Mouse (Mus musculus) intestine, postnatal 0 days (tissue): ENCODE results near the gene Trip6. TPM values are rescaled to one million over a fixed set of nuclear protein-coding genes. Genes with fewer than 3 reads are reported as not detected.
A peak's percentile ranks its signal among the peaks of the same experiment; 100 is the strongest.

Experiments used
- ATAC-seq: fragments of 200-750 bp; cut with Nextera tagmentation; 2 replicates; pipeline ENCODE4 v1.8.0; 2017; ENCODE audit warnings: mild to moderate bottlenecking, moderate TSS enrichment, moderate library complexity
- H3K27ac ChIP-seq: fragments of 300-500 bp; sonication (generic); 2 replicates; pipeline ENCODE4 v1.5.1; 2014; ENCODE audit warnings: mild to moderate bottlenecking, low read depth, low read length, moderate library complexity
- H3K27me3 ChIP-seq: fragments of 300-500 bp; sonication (generic); replicated peaks from 2 replicates; pipeline ENCODE4 v1.6.1; 2014; ENCODE audit warnings: low read length, mixed read lengths; ENCODE audit not compliant: control insufficient read depth, insufficient read depth
- H3K36me3 ChIP-seq: fragments of 300-500 bp; sonication (generic); 2 replicates; pipeline ENCODE4 v1.6.1; 2014; ENCODE audit warnings: mild to moderate bottlenecking, moderate library complexity; ENCODE audit not compliant: control insufficient read depth, insufficient read depth
- H3K4me1 ChIP-seq: fragments of 300-500 bp; sonication (generic); replicated peaks from 2 replicates; pipeline ENCODE4 v1.6.1; 2014; ENCODE audit warnings: antibody characterized with exemption, low read length, mixed read lengths; ENCODE audit not compliant: control insufficient read depth, insufficient read depth
- H3K4me2 ChIP-seq: fragments of 300-500 bp; sonication (generic); replicated peaks from 2 replicates; pipeline ENCODE4 v1.6.1; 2014; ENCODE audit warnings: low read depth, mild to moderate bottlenecking, moderate library complexity
- H3K4me3 ChIP-seq: fragments of 300-500 bp; sonication (generic); 2 replicates; pipeline ENCODE4 v1.5.1; 2014; ENCODE audit warnings: low read depth, low read length
- H3K9ac ChIP-seq: fragments of 300-500 bp; sonication (generic); 2 replicates; pipeline ENCODE4 v1.6.1; 2014; ENCODE audit warnings: mild to moderate bottlenecking, low read depth, low read length
- H3K9me3 ChIP-seq: fragments of 300-500 bp; sonication (generic); 2 replicates; pipeline ENCODE4 v1.6.1; 2016; ENCODE audit warnings: mixed run types; ENCODE audit not compliant: control insufficient read depth
- CTCF ChIP-seq: sonication (generic); IDR thresholded peaks from 2 replicates; pipeline ENCODE4 v1.5.1; 2016; ENCODE audit warnings: low read depth, mild to moderate bottlenecking, control low read depth, antibody characterized with exemption, moderate library complexity
- WGBS: fragments of 180-500 bp; shearing (Covaris S2); extraction: QIAGEN DNeasy Blood & Tissue Kit; methylation state at CpG from one replicate; pipeline ENCODE4 v1.1.7; 2014; 5-methylcytosine and 5-hydroxymethylcytosine counted together
- polyA plus RNA-seq: library from polyadenylated mRNA; unstranded; fragments of >200 nt; fragmentation: Nextera tagmentation; extraction: Ambion mirVana; gene quantifications from 2 replicates; pipeline ENCODE4 v1.2.1, GENCODE M21; 2015

The Trip6 gene
- polyA plus RNA-seq, 1 experiment from 2014 or later = 24.8 TPM

DNA sequence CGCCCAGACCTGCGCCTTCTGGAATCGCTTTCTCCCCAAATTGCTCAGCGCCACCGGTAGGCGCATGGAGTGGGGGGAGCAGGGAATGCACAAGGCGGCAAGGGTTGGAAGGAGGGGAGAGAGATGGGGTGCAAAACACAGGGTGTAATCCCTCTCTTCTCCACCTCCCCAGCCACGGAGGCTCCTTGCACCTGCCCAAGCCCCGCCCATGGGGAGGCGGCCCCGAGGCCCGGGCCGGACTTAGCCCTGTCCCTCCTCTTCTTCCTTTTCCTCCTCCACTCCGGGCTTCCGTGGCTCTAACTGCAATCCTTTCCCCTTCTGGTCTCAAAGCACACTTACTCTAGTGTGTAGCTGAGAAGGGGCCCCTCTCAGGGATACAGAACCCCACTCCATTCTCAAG, 20.9 kb downstream of the Trip6 start:
- peak; percentile 26 for TF ChIP-seq CTCF

DNA sequence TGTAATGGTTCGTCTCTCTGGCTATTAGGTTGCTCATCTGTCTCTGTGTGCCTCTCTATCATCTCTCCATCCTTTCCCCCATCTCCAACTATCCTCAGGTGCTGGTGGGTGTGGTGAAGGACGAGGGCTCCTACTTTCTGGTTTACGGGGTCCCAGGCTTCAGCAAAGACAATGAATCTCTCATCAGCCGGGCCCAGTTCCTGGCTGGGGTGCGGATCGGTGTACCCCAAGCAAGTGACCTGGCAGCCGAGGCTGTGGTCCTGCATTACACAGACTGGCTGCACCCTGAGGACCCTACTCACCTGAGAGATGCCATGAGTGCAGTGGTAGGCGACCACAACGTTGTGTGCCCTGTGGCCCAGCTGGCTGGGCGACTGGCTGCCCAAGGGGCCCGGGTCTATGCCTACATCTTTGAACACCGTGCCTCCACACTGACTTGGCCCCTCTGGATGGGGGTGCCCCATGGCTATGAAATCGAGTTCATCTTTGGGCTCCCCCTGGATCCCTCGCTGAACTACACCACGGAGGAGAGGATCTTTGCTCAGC, 22.8 kb downstream of the Trip6 start:
- no peak overlapping the region for H3K9ac ChIP-seq
- H3K4me1 ChIP-seq = peaks cover 2% of the 10 kb centered on the region
- H3K9me3 ChIP-seq = no peaks in the 10 kb centered on the region
- H3K36me3 ChIP-seq = peaks cover 14% of the 10 kb centered on the region
- no peak for TF ChIP-seq CTCF
- H3K4me3 ChIP-seq = no peak overlapping the region
- H3K27ac ChIP-seq = no peak overlapping the region
- peaks cover 24% of the 10 kb centered on the region for H3K27me3 ChIP-seq
- no peak for ATAC-seq
- peak overlapping the region; percentile 51 for H3K4me2 ChIP-seq
- 74% methylated on average over 15 of the region's 15 CpGs for WGBS

More for the DNA sequence above, 20.9 kb downstream of the Trip6 start:
- peaks cover 32% of the 10 kb centered on the region for H3K36me3 ChIP-seq
- H3K27me3 ChIP-seq = peaks cover 11% of the 10 kb centered on the region
- WGBS = under 1% methylated on average over 14 of the region's 15 CpGs
- peaks cover 2% of the 10 kb centered on the region; the same call in 1 of the 2 replicates for H3K4me1 ChIP-seq
- ATAC-seq = peak; percentile 76
- peak overlapping the region; percentile 93 for H3K27ac ChIP-seq
- H3K9ac ChIP-seq = peak overlapping the region; percentile 70
- H3K4me3 ChIP-seq = peak overlapping the region; percentile 50
- no peaks in the 10 kb centered on the region for H3K9me3 ChIP-seq
- H3K4me2 ChIP-seq = peak overlapping the region; percentile 98

DNA sequence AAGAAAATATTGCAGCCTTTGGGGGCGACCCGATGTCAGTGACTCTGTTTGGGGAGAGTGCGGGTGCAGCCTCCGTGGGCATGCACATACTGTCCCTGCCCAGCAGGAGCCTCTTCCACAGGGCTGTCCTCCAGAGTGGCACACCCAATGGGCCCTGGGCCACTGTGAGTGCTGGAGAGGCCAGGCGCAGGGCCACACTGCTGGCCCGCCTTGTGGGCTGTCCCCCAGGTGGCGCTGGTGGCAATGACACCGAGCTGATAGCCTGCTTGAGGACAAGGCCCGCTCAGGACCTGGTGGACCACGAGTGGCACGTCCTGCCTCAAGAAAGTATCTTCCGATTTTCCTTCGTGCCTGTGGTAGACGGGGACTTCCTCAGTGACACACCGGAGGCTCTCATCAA, 23.5 kb downstream of the Trip6 start:
- no peak overlapping the region for H3K4me3 ChIP-seq
- peak; percentile 94 for TF ChIP-seq CTCF
- peaks cover 10% of the 10 kb centered on the region for H3K4me1 ChIP-seq
- H3K9ac ChIP-seq = no peak overlapping the region
- H3K27me3 ChIP-seq = peaks cover 24% of the 10 kb centered on the region
- H3K27ac ChIP-seq = no peak overlapping the region
- 0 out of 2 replicates have a peak, but pooled peaks have one; percentile 6 for ATAC-seq
- no peaks in the 10 kb centered on the region for H3K9me3 ChIP-seq
- WGBS = 18% methylated on average over 15 of the region's 15 CpGs
- H3K4me2 ChIP-seq = peak overlapping the region; percentile 51
- peaks cover 6% of the 10 kb centered on the region for H3K36me3 ChIP-seq

DNA sequence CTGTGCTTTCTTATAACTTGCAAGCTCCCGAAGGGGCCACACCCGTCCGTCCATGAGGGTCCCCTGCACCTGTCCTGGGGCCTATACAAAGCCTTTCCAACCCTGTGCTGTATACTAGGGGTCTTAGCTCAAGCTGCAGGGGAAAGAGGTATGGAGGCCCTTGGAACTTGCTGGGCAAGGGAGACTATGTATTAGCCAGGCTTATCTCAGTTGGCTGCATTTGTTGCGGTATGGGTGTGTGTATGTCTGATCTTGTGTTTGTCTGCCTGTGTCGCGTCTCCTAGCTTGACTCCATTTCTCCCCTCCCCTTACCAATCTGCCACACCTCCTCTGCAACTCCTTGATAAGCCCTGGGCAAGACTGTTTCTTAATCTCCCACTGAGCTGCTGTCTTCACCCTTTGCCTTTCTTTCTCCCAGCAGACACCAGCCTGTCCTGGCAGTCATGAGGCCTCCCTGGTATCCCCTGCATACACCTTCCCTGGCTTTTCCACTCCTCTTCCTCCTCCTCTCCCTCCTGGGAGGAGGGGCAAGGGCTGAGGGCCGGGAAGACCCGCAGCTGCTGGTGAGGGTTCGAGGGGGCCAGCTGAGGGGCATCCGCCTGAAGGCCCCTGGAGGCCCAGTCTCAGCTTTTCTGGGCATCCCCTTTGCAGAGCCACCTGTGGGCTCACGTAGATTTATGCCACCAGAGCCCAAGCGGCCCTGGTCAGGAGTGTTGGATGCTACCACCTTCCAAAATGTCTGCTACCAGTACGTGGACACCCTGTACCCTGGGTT, 24.4 kb downstream of the Trip6 start:
- no peak overlapping the region for H3K9ac ChIP-seq
- peak overlapping the region; percentile 9 for H3K4me3 ChIP-seq
- WGBS = 50% methylated on average over 13 of the region's 13 CpGs
- H3K27me3 ChIP-seq = peaks cover 24% of the 10 kb centered on the region
- ATAC-seq = no peak
- H3K4me1 ChIP-seq = peaks cover 10% of the 10 kb centered on the region
- no peaks in the 10 kb centered on the region for H3K36me3 ChIP-seq
- no peaks in the 10 kb centered on the region for H3K9me3 ChIP-seq
- H3K4me2 ChIP-seq = peak overlapping the region; percentile 77
- no peak for TF ChIP-seq CTCF
- no peak overlapping the region for H3K27ac ChIP-seq

DNA sequence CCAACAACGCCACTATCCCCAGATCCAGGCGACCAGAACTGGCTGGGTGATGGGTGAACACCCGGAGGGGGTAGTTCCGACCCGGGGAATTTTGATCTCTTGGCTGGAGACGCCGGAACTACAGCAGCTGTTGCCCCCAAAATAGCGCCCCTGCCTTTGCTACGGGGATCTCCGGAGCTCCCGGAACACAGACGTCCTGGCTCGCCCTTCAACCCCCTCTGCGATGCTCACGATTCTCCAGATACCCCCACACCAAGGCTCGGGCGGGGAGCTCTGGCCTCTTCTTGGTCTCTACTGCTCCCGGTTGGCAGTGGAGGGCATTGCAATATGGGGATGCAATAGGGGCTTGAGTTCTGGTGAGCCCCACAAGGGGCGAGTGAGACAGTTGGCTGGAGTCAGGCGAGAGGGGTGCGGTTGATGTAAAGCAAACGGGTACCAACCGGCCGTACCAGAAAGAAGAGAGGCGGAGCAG, 25.2 kb downstream of the Trip6 start:
- no peak for ATAC-seq

DNA sequence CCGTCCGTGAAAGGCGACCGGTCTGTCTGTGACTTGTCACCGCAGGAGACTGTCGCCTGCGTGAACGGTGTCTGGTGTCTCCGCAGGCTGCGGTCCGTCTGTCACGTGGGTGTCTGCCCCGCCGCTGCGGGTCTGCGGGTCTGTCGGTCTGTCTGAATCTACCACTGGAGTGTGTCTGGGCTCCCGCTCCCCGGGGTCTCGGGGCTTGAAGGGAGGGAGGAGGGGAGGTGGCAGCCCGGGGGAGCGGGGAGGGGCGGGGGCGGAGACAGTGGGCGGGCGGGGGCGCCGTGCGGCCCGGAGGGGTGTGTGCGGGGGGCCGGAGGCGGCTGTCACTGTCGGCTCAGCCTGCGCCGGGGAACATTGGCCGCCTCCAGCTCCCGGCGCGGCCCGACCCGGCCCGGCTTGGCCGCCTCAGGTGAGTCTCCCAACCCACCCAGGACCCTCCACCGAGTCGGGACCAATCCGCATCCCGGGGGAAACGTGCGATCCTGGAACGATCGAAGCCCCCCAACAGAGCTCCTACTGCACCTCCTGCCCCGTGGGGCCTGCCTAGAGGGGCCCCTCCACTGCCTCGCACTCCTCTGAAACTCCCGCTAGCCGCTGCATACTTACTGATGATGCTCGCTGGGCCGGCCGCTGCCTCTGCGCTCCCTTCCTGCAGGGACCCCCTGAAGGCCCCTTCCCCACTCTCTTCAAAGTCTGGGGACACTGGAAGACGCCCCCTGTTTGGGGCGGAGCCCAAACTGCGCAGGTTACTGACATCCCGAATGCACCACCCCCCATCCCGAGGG, 26.1 kb downstream of the Trip6 start:
- H3K27me3 ChIP-seq = peaks cover 24% of the 10 kb centered on the region
- H3K4me3 ChIP-seq = peak overlapping the region; percentile 41
- H3K4me2 ChIP-seq = peak overlapping the region; percentile 77
- ATAC-seq = no peak
- no peak overlapping the region; the same call in 1 of the 2 replicates for H3K27ac ChIP-seq
- 0 out of 2 replicates have a peak overlapping the region, but pooled peaks have one; percentile 45 for H3K9ac ChIP-seq
- under 1% methylated on average over 56 of the region's 65 CpGs for WGBS
- TF ChIP-seq CTCF = no peak
- no peaks in the 10 kb centered on the region for H3K36me3 ChIP-seq
- H3K9me3 ChIP-seq = no peaks in the 10 kb centered on the region
- H3K4me1 ChIP-seq = peaks cover 10% of the 10 kb centered on the region

More for the DNA sequence above, 25.2 kb downstream of the Trip6 start:
- no peak overlapping the region for H3K27ac ChIP-seq
- peaks cover 10% of the 10 kb centered on the region for H3K4me1 ChIP-seq
- 4% methylated on average over 25 of the region's 25 CpGs for WGBS
- no peaks in the 10 kb centered on the region for H3K36me3 ChIP-seq
- H3K9ac ChIP-seq = no peak overlapping the region
- H3K4me2 ChIP-seq = peak overlapping the region; percentile 77
- H3K9me3 ChIP-seq = no peaks in the 10 kb centered on the region
- TF ChIP-seq CTCF = peak; percentile 71
- H3K27me3 ChIP-seq = peaks cover 24% of the 10 kb centered on the region
- H3K4me3 ChIP-seq = peak overlapping the region; percentile 9
